ENCODE assay signal across 9 mouse cellular contexts in the genomic region with DNA sequence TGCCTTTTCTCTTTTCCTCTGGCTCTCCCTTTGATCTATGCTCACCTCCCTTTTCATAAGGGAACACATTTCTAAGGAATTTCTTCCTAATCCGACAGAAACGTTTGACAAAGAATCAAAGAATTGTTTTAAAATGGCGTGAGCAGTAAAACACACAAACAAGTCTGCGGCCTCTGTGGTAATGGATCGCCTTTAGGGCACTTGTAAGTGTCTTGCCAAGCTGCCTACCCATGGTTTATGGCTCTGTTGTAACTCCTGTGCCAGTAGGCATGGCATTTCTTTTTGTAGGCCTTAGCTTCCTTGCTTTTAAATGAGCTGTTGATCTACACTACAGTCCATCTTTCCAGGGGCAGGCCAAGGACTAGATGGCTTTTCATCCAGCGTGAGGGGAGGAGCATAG. TPM values are rescaled to one million over a fixed set of nuclear protein-coding genes. Genes with fewer than 3 reads are reported as not detected.
DNase-seq lines count a peak whose midpoint lies in the region; ATAC-seq lines count a peak whose summit lies in the region.
"Had no signal": no experiment of that assay in that cellular context is flagged by ENCODE, and none has a peak within 500 bp of the region (broad histone marks: within the 10 kb centered on the region; RNA-seq: fewer than 3 reads in every experiment).

No protein-coding gene starts in this region.

- peak overlapping the region; percentile 93 to 95 for H3K4me3 ChIP-seq in heart, embryonic 14.5 days (ENCODE audit: control insufficient read depth in 1 of 2, insufficient read depth in 1 of 2, low read depth in 1 of 2, low read length in 2 of 2)
- H3K4me3 ChIP-seq in brown adipose tissue, adult 24 weeks (ENCODE audit: insufficient read depth, low read depth, low read length) = peak overlapping the region; percentile 71
- peak overlapping the region; percentile 59 for H3K4me3 ChIP-seq in hindbrain, embryonic 11.5 days (ENCODE audit: low read depth, low read length)
- H3K4me3 ChIP-seq in midbrain, embryonic 11.5 days (ENCODE audit: low read depth, low read length) = peak overlapping the region; percentile 78

- H3K36me3 ChIP-seq in heart, embryonic 14.5 days (ENCODE audit: control insufficient read depth, insufficient read depth, low read length) = no peaks in the 10 kb centered on the region
- H3K36me3 ChIP-seq in hindbrain, embryonic 11.5 days (ENCODE audit: control insufficient read depth, insufficient read depth, low read length) = no peaks in the 10 kb centered on the region
- no peaks in the 10 kb centered on the region for H3K36me3 ChIP-seq in midbrain, embryonic 11.5 days (ENCODE audit: control insufficient read depth, insufficient read depth, low read length)

- peaks cover 0 to 13% of the 10 kb centered on the region in 2 experiments; a peak in 2 of 4 replicates for H3K4me1 ChIP-seq in heart, embryonic 14.5 days (ENCODE audit: control insufficient read depth in 2 of 2, insufficient read depth in 2 of 2, low read length in 2 of 2)
- H3K4me1 ChIP-seq in brown adipose tissue, adult 24 weeks (ENCODE audit: control insufficient read depth, insufficient read depth, insufficient read length, low read length) = no peaks in the 10 kb centered on the region
- no peaks in the 10 kb centered on the region for H3K4me1 ChIP-seq in hindbrain, embryonic 11.5 days (replicated peaks; ENCODE audit: control insufficient read depth, insufficient read depth, low read length)
- no peaks in the 10 kb centered on the region; the same call in 1 of the 2 replicates for H3K4me1 ChIP-seq in midbrain, embryonic 11.5 days (ENCODE audit: control insufficient read depth, insufficient read depth, low read length)

- 0 out of 4 replicates have a peak overlapping the region, but pooled peaks of 1 of the 2 experiments have one; percentile 26 for H3K27ac ChIP-seq in heart, embryonic 14.5 days (replicated peaks in 1 of 2; ENCODE audit: control insufficient read depth in 1 of 2, insufficient read depth in 1 of 2, low read depth in 2 of 2, low read length in 2 of 2)
- H3K27ac ChIP-seq in brown adipose tissue, adult 24 weeks (replicated peaks; ENCODE audit: low read depth, low read length) = no peak overlapping the region
- no peak overlapping the region for H3K27ac ChIP-seq in hindbrain, embryonic 11.5 days (ENCODE audit: low read depth, low read length)
- no peak overlapping the region for H3K27ac ChIP-seq in midbrain, embryonic 11.5 days (ENCODE audit: low read depth, low read length)

- DNase-seq in heart, adult 11 months = no peak
- DNase-seq in hindbrain, embryonic 11.5 days (ENCODE audit: low spot score) = no peak
- peak; percentile 88 for DNase-seq in midbrain, embryonic 11.5 days (ENCODE audit: low spot score, missing footprints)
- no peak for DNase-seq in gastrocnemius, postnatal 25 days
- DNase-seq in layer of hippocampus, adult 9-11 months = no peak
- no peak for DNase-seq in spleen, adult 18-20 months

- H3K27me3 ChIP-seq in heart, embryonic 14.5 days (ENCODE audit: control insufficient read depth, insufficient read depth, low read length) = no peaks in the 10 kb centered on the region
- no peaks in the 10 kb centered on the region for H3K27me3 ChIP-seq in hindbrain, embryonic 11.5 days (ENCODE audit: control insufficient read depth, insufficient read depth, low read length)
- H3K27me3 ChIP-seq in midbrain, embryonic 11.5 days (ENCODE audit: control insufficient read depth, insufficient read depth, low read length) = peaks cover 6% of the 10 kb centered on the region
- H3K27me3 ChIP-seq: CH12.LX had no signal

- 35% methylated on average over 6 of the region's 6 CpGs for WGBS in heart, embryonic 14.5 days
- whole genome bisulfite sequencing in hindbrain, embryonic 11.5 days = 33% methylated on average over 6 of the region's 6 CpGs
- WGBS in midbrain, embryonic 11.5 days = 27% methylated on average over 6 of the region's 6 CpGs

- no peak for ATAC-seq in heart, embryonic 14.5 days (ENCODE audit: insufficient number of reproducible peaks, insufficient read depth, low FRiP score, low read depth)
- ATAC-seq in hindbrain, embryonic 11.5 days (ENCODE audit: low FRiP score) = no peak
- no peak for ATAC-seq in midbrain, embryonic 11.5 days (ENCODE audit: low FRiP score)

- H3K9ac ChIP-seq in heart, embryonic 14.5 days (ENCODE audit: low read length) = peak overlapping the region; percentile 91
- H3K9ac ChIP-seq in hindbrain, embryonic 11.5 days (ENCODE audit: low read depth, low read length) = peak overlapping the region; percentile 32; the same call in 1 of the 2 replicates
- no peak overlapping the region; the same call in 1 of the 2 replicates for H3K9ac ChIP-seq in midbrain, embryonic 11.5 days (ENCODE audit: low read length)

- H3K9me3 ChIP-seq in heart, embryonic 14.5 days (ENCODE audit: control insufficient read depth, low read length) = no peaks in the 10 kb centered on the region
- no peaks in the 10 kb centered on the region for H3K9me3 ChIP-seq in hindbrain, embryonic 11.5 days (ENCODE audit: control insufficient read depth, low read length)
- H3K9me3 ChIP-seq in midbrain, embryonic 11.5 days (ENCODE audit: control insufficient read depth, low read length) = no peaks in the 10 kb centered on the region

- H3K4me2 ChIP-seq in heart, embryonic 14.5 days (ENCODE audit: low read length) = peak overlapping the region; percentile 93
- H3K4me2 ChIP-seq in hindbrain, embryonic 11.5 days (replicated peaks; ENCODE audit: low read depth, low read length) = peak overlapping the region; percentile 90
- peak overlapping the region; percentile 92 for H3K4me2 ChIP-seq in midbrain, embryonic 11.5 days

RNA-seq across cellular contexts. Expression of gene Gnai1, which starts 0.8 kb away (rescaled TPM):
- 30.2 and 31.1 TPM in 2 replicates for polyA plus RNA-seq in heart, embryonic 14.5 days (2014; fragmentation: Nextera tagmentation; extraction: Ambion mirVana)
- polyA plus RNA-seq in brown adipose tissue, adult 24 weeks (2012; ENCODE audit: insufficient read depth, insufficient read length, missing spikeins) = 25.4 and 37.3 TPM in 2 replicates
- 25.8 and 27.6 TPM in 2 replicates for polyA plus RNA-seq in hindbrain, embryonic 11.5 days (2014; fragmentation: Nextera tagmentation; extraction: Ambion mirVana)
- 29.3 and 30.6 TPM in 2 replicates for polyA plus RNA-seq in midbrain, embryonic 11.5 days (2014; fragmentation: Nextera tagmentation; extraction: Ambion mirVana)
- total RNA-seq in gastrocnemius, postnatal 25 days (2021) = 1 to 10 TPM; 3.5 to 6.9 TPM
- total RNA-seq: CH12.LX had no signal
